Mouse (Mus musculus): ENCODE results near the gene Slc29a1.

DNA sequence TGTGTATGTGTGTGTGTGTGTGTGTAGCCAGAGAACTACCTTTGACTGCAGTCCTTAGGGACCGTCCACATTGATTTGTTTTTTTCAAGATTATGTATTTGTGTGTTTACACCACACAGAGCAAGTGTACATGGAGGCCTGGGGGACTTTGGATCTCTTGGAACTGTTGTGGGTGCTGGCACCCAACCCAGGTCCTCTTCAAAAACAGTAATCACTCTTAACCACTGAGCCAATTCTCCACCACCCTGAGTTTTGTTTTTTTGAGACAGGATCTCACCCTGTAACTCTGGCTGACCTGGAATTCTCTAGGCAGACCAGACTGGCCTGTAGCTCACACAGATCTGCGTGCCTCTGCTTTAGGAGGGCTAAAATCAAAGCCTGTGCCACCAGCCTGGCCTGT is 1.0 kb downstream of the Slc29a1 start:
- TF ChIP-seq CTCF (IDR thresholded peaks at IDR 0.05; ENCODE audit: extremely low read depth, insufficient read depth, low read length) (no peak), POLR2A (IDR thresholded peaks at IDR 0.05; ENCODE audit: extremely low read depth, insufficient read depth, low read length) (no peak)
